24 mouse cellular contexts compared by ENCODE assay signal in genomic region chr2:60269856-60270479, GRCm38 (mm10). TPM values are rescaled to one million over a fixed set of nuclear protein-coding genes. Genes with fewer than 3 reads are reported as not detected.
DNase-seq lines count a peak whose midpoint lies in the region; ATAC-seq and TF ChIP-seq lines count a peak whose summit lies in the region.
"Had no signal": no experiment of that assay in that cellular context is flagged by ENCODE, and none has a peak within 500 bp of the region (broad histone marks: within the 10 kb centered on the region; RNA-seq: fewer than 3 reads in every experiment).

No protein-coding gene starts in this region.

- peak; percentile 87 for ATAC-seq in intestine, postnatal 0 days
- ATAC-seq: inflammation-experienced regulatory T-cells, adult 6 months; Patski had no signal

- TF ChIP-seq POLR2A in small intestine, adult 2 months (IDR thresholded peaks at IDR 0.05; ENCODE audit: low read depth, low read length), result no peak

- H3K4me3 ChIP-seq in embryonic facial prominence, embryonic 10.5 days, result no peak overlapping the region
- no peak overlapping the region for H3K4me3 ChIP-seq in intestine, postnatal 0 days (ENCODE audit: low read depth, low read length)
- H3K4me3 ChIP-seq in small intestine, adult 2 months (ENCODE audit: low read depth, low read length), result peak overlapping the region; percentile 2; the same call in 1 of the 2 replicates
- H3K4me3 ChIP-seq: embryonic facial prominence, embryonic 12.5 days; forebrain, embryonic 12.5 days; midbrain, embryonic 12.5 days; neural tube, embryonic 15.5 days had no signal

- no peak overlapping the region for H3K9ac ChIP-seq in intestine, postnatal 0 days (ENCODE audit: low read depth, low read length)
- H3K9ac ChIP-seq: embryonic facial prominence, embryonic 12.5 days; forebrain, embryonic 12.5 days; hindbrain, embryonic 14.5 days; midbrain, embryonic 12.5 days; neural tube, embryonic 15.5 days had no signal

- no peaks in the 10 kb centered on the region for H3K27me3 ChIP-seq in embryonic facial prominence, embryonic 10.5 days (replicated peaks; ENCODE audit: low read depth, poor library complexity, severe bottlenecking)
- H3K27me3 ChIP-seq in intestine, postnatal 0 days (replicated peaks; ENCODE audit: control insufficient read depth, insufficient read depth, low read length), result no peaks in the 10 kb centered on the region
- H3K27me3 ChIP-seq in small intestine, adult 2 months (ENCODE audit: control insufficient read depth, insufficient read depth, low read length), result no peaks in the 10 kb centered on the region
- H3K27me3 ChIP-seq: CH12.LX; embryonic facial prominence, embryonic 12.5 days; forebrain, embryonic 12.5 days; midbrain, embryonic 12.5 days; neural tube, embryonic 15.5 days; Patski had no signal

- peaks cover 34% of the 10 kb centered on the region for H3K36me3 ChIP-seq in embryonic facial prominence, embryonic 10.5 days (replicated peaks)
- H3K36me3 ChIP-seq in intestine, postnatal 0 days (ENCODE audit: control insufficient read depth, insufficient read depth), result 0 out of 2 replicates have a peak, but pooled peaks cover 5% of the 10 kb centered on the region
- H3K36me3 ChIP-seq in small intestine, adult 2 months (ENCODE audit: control insufficient read depth, insufficient read depth, low read length), result peaks cover 24% of the 10 kb centered on the region
- H3K36me3 ChIP-seq: forebrain, embryonic 12.5 days; G1E; midbrain, embryonic 12.5 days; neural tube, embryonic 15.5 days had no signal

- WGBS in embryonic facial prominence, embryonic 10.5 days, result 93% methylated on average over 14 of the region's 14 CpGs
- WGBS in intestine, postnatal 0 days, result 73% methylated on average over 14 of the region's 14 CpGs
- 66% methylated on average over 14 of the region's 14 CpGs for WGBS in small intestine, adult 2 months

- peaks cover 11% of the 10 kb centered on the region for H3K4me1 ChIP-seq in embryonic facial prominence, embryonic 10.5 days
- no peaks in the 10 kb centered on the region for H3K4me1 ChIP-seq in intestine, postnatal 0 days (replicated peaks; ENCODE audit: control insufficient read depth, insufficient read depth, low read length)
- H3K4me1 ChIP-seq in small intestine, adult 2 months (ENCODE audit: control insufficient read depth, insufficient read depth, insufficient read length, low read length), result peaks cover 3% of the 10 kb centered on the region; the same call in 1 of the 2 replicates
- H3K4me1 ChIP-seq: forebrain, embryonic 12.5 days; midbrain, embryonic 12.5 days; neural tube, embryonic 15.5 days had no signal

- 0 out of 2 replicates have a peak, but pooled peaks cover 3% of the 10 kb centered on the region for H3K9me3 ChIP-seq in embryonic facial prominence, embryonic 10.5 days
- H3K9me3 ChIP-seq in intestine, postnatal 0 days (ENCODE audit: control insufficient read depth), result no peaks in the 10 kb centered on the region
- H3K9me3 ChIP-seq: embryonic facial prominence, embryonic 12.5 days; forebrain, embryonic 12.5 days; midbrain, embryonic 12.5 days; neural tube, embryonic 15.5 days had no signal

- peak; percentile 76 to 79 for DNase-seq in kidney, adult 8-10 months
- no peak for DNase-seq in kidney, postnatal 10 days
- DNase-seq in embryonic facial prominence, embryonic 10.5 days (ENCODE audit: low spot score), result peak; percentile 4
- no peak for DNase-seq in retina, embryonic 14.5 days (ENCODE audit: low spot score)
- no peak for DNase-seq in ovary, postnatal 10 days (ENCODE audit: low spot score)
- DNase-seq: adrenal gland, postnatal 10 days; B cell, adult 2 months; cerebellum, adult 18-20 months; cerebellum, postnatal 14 days; gastrocnemius, postnatal 36 days; heart, postnatal 4 days; lung, adult 2 months; right cerebral cortex, postnatal 14 days had no signal

- H3K27ac ChIP-seq in embryonic facial prominence, embryonic 10.5 days (replicated peaks), result no peak overlapping the region
- peak overlapping the region; percentile 28; the same call in 1 of the 2 replicates for H3K27ac ChIP-seq in intestine, postnatal 0 days (ENCODE audit: low read depth, low read length)
- peak overlapping the region; percentile 74 for H3K27ac ChIP-seq in small intestine, adult 2 months (ENCODE audit: insufficient read depth, low read depth, low read length)
- H3K27ac ChIP-seq: embryonic facial prominence, embryonic 12.5 days; forebrain, embryonic 12.5 days; hindbrain, embryonic 14.5 days; midbrain, embryonic 12.5 days; neural tube, embryonic 15.5 days had no signal

- H3K4me2 ChIP-seq in intestine, postnatal 0 days (replicated peaks; ENCODE audit: low read depth), result no peak overlapping the region
- H3K4me2 ChIP-seq: embryonic facial prominence, embryonic 12.5 days; forebrain, embryonic 12.5 days; hindbrain, embryonic 14.5 days; midbrain, embryonic 12.5 days; neural tube, embryonic 15.5 days had no signal

- TF ChIP-seq CTCF in intestine, postnatal 0 days (IDR thresholded peaks at IDR 0.05; ENCODE audit: low read depth), result no peak
- TF ChIP-seq CTCF in small intestine, adult 2 months (IDR thresholded peaks at IDR 0.05; ENCODE audit: extremely low read depth, insufficient read length, insufficient replicate concordance, low read depth, low read length), result no peak

RNA-seq across cellular contexts. Expression of gene Cd302, which starts 14.3 kb away (rescaled TPM):
- polyA plus RNA-seq in embryonic facial prominence, embryonic 10.5 days (2016; fragmentation: Nextera tagmentation; extraction: Ambion mirVana), result 18.2 and 20.8 TPM in 2 replicates
- 56.6 and 58.5 TPM in 2 replicates for polyA plus RNA-seq in intestine, postnatal 0 days (2015; fragmentation: Nextera tagmentation; extraction: Ambion mirVana)
- polyA plus RNA-seq in small intestine, adult 2 months (2012; rRNA removed), result 21.9 and 29.1 TPM in 2 replicates
- polyA plus RNA-seq: G1E had no signal

Comparison
In these comparisons a context has a peak if more than half of its experiments do, and no peak if none do; other contexts are left out.
1. DNase-seq: peak in kidney, adult 8-10 months (2 of 2) and embryonic facial prominence, embryonic 10.5 days (single experiment); none in kidney, postnatal 10 days (single experiment), retina, embryonic 14.5 days (single experiment) and ovary, postnatal 10 days (single experiment).